Mouse (Mus musculus): ENCODE data around the gene Tmem204. TPM values are rescaled to one million over a fixed set of nuclear protein-coding genes. Genes with fewer than 3 reads are reported as not detected.

The Tmem204 gene
- polyA plus RNA-seq, 1 experiment: 0.43 TPM

DNA sequence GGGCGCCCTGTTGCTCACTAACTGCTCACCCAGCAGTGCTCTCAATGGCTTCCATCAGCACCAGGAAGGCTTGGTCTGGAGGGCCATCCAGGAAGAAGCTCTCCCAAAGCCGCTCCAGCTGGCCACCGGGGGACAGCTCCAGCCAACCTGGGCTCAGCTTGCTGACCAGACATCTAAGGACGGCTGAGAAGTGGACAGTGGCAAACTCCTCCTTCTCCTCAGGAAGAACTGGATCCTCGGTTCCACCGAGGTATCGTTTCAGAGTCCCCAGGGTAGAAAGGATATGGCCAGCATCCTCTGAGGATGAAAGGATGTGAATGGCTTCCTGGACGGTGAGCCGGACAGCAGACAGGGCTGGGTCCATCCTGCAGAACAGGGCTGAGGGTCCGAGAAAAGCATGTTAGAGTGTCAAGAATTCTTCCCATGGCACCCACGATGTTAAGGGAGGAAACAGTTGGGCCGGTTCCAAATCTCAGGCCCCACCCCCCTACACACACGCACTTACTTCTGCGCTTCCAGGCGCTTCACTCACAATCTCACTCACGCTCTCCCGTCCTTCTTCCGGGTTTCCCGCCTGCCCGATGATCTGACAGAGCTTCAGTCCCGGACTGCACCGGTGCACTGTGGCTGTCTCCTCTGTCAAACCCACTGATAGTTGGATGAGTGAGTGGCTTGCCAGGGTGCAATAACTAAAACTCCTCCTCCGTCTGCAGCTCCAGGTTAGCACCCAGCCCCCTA, 31.7 kb upstream of the Tmem204 start:
- H3K4me3 ChIP-seq: peak overlapping the region; percentile 61
- peak overlapping the region; percentile 98 for H3K4me2 ChIP-seq (ENCODE audit: low read depth)
- peak overlapping the region; percentile 20 for H3ac ChIP-seq (ENCODE audit: control insufficient read depth, insufficient read length)
- H3K79me2 ChIP-seq (ENCODE audit: control insufficient read depth, insufficient read depth): peaks cover 7% of the 10 kb centered on the region
- H3K36me3 ChIP-seq (ENCODE audit: control insufficient read depth, insufficient read depth): no peaks in the 10 kb centered on the region
- no peak for TF ChIP-seq CEBPB (IDR thresholded peaks at IDR 0.05; ENCODE audit: insufficient read depth, poor library complexity, severe bottlenecking)
- peaks cover 4% of the 10 kb centered on the region for H3K27me3 ChIP-seq (ENCODE audit: control insufficient read depth, insufficient read depth, insufficient read length)

DNA sequence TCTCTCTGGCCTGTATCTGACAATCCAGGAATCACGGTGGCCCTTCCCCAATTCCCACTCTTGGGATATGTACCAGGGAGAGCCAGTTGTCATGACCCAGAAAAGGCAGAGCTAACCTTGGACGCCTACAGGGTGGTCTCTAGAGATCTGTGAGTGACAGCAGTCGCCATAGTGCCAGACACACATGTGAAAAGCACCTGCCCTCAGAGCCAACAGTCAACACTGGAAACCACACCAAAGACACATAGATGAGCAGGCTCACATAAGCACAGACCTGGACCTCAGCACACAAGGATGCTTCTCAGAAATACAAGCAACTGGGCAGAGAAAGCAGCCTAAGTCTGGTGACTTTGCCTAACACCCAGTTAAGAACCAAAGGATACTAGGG, 29.0 kb upstream of the Tmem204 start:
- peaks cover 7% of the 10 kb centered on the region for H3K79me2 ChIP-seq (ENCODE audit: control insufficient read depth, insufficient read depth)
- H3K4me2 ChIP-seq (ENCODE audit: low read depth): no peak overlapping the region
- no peak overlapping the region for H3K4me3 ChIP-seq
- no peaks in the 10 kb centered on the region for H3K36me3 ChIP-seq (ENCODE audit: control insufficient read depth, insufficient read depth)
- no peak for TF ChIP-seq SRF (IDR thresholded peaks at IDR 0.05; ENCODE audit: control insufficient read depth, insufficient read length, low read depth)
- no peak for TF ChIP-seq TCF3 (IDR thresholded peaks at IDR 0.05; ENCODE audit: insufficient read length, low read depth)
- no peak for TF ChIP-seq MYOG (IDR thresholded peaks at IDR 0.05; ENCODE audit: control insufficient read depth in 1 of 3, insufficient read depth in 1 of 3, insufficient read length in 2 of 3, low read depth in 2 of 3)
- TF ChIP-seq POLR2A (IDR thresholded peaks at IDR 0.05; ENCODE audit: insufficient read length, low read depth): no peak
- no peak for TF ChIP-seq TCF12 (IDR thresholded peaks at IDR 0.05; ENCODE audit: insufficient read depth, poor library complexity, severe bottlenecking)
- TF ChIP-seq E2F4 (IDR thresholded peaks at IDR 0.05; ENCODE audit: insufficient read depth): no peak
- TF ChIP-seq MAX (IDR thresholded peaks at IDR 0.05; ENCODE audit: low read depth): no peak
- no peak for TF ChIP-seq USF1 (IDR thresholded peaks at IDR 0.05; ENCODE audit: low read depth)
- no peak for TF ChIP-seq CEBPB (IDR thresholded peaks at IDR 0.05; ENCODE audit: insufficient read depth, poor library complexity, severe bottlenecking)
- no peak for TF ChIP-seq MYOD1 (IDR thresholded peaks at IDR 0.05; ENCODE audit: control insufficient read depth in 1 of 3, insufficient read length in 2 of 3, low read depth in 2 of 3)
- no peak for TF ChIP-seq REST (IDR thresholded peaks at IDR 0.05; ENCODE audit: insufficient read depth, insufficient read length)
- TF ChIP-seq POLR2AphosphoS2 (IDR thresholded peaks at IDR 0.05; ENCODE audit: insufficient read length, low read depth): no peak
- no peak overlapping the region for H3ac ChIP-seq (ENCODE audit: control insufficient read depth, insufficient read length)
- no peaks in the 10 kb centered on the region for H3K27me3 ChIP-seq (ENCODE audit: control insufficient read depth, insufficient read depth, insufficient read length)

DNA sequence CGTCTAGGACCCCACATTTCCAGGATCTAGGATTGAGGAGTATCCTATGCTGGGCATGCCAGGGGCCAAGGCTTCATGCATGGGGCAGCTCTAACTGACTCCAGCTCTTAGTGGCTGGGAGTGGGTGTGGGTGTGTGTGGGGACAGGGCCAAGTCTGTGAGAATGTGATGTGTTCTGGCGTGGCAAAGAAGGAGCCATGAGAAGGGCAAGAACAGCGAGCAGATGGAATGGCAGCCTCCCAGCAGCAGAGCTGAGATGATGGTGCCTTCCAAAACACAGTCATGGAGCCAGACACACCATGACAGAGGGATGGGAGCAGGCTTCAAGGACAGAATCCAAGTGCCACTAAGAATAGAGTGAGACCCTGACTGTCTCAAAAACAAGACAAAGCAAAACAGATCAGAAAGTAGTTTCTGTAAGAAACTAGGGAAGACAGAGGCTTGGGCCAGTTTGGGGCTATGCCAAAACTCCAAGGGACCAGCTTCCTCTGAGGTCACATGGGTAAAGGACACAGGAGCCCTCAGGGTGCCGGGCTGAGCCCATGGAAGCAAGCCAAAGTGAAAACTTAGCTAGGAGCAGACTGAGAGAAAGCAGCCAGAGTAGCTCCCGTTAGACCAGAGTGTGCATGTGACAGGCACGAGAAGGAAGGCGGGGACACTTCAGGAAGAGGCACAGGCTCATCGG, 28.5 kb upstream of the Tmem204 start:
- Histone ChIP-seq H3K27me3 (ENCODE audit: control insufficient read depth, insufficient read depth, insufficient read length) (no peaks in the 10 kb centered on the region), H3K79me2 (ENCODE audit: control insufficient read depth, insufficient read depth) (peaks cover 7% of the 10 kb centered on the region), H3K4me2 (ENCODE audit: low read depth) (peak overlapping the region; percentile 2), H3ac (ENCODE audit: control insufficient read depth, insufficient read length) (no peak overlapping the region), H3K4me3 (no peak overlapping the region), H3K36me3 (ENCODE audit: control insufficient read depth, insufficient read depth) (no peaks in the 10 kb centered on the region)
- TF ChIP-seq POLR2AphosphoS2 (IDR thresholded peaks at IDR 0.05; ENCODE audit: insufficient read length, low read depth) (no peak), MYOG (IDR thresholded peaks at IDR 0.05; ENCODE audit: control insufficient read depth in 1 of 3, insufficient read depth in 1 of 3, insufficient read length in 2 of 3, low read depth in 2 of 3) (no peak), POLR2A (IDR thresholded peaks at IDR 0.05; ENCODE audit: insufficient read length, low read depth) (no peak), MAX (IDR thresholded peaks at IDR 0.05; ENCODE audit: low read depth) (no peak), USF1 (IDR thresholded peaks at IDR 0.05; ENCODE audit: low read depth) (no peak), REST (IDR thresholded peaks at IDR 0.05; ENCODE audit: insufficient read depth, insufficient read length) (no peak), MYOD1 (IDR thresholded peaks at IDR 0.05; ENCODE audit: control insufficient read depth in 1 of 3, insufficient read length in 2 of 3, low read depth in 2 of 3) (no peak), TCF12 (IDR thresholded peaks at IDR 0.05; ENCODE audit: insufficient read depth, poor library complexity, severe bottlenecking) (no peak), CEBPB (IDR thresholded peaks at IDR 0.05; ENCODE audit: insufficient read depth, poor library complexity, severe bottlenecking) (no peak), E2F4 (IDR thresholded peaks at IDR 0.05; ENCODE audit: insufficient read depth) (no peak), SRF (IDR thresholded peaks at IDR 0.05; ENCODE audit: control insufficient read depth, insufficient read length, low read depth) (no peak), TCF3 (IDR thresholded peaks at IDR 0.05; ENCODE audit: insufficient read length, low read depth) (no peak)

DNA sequence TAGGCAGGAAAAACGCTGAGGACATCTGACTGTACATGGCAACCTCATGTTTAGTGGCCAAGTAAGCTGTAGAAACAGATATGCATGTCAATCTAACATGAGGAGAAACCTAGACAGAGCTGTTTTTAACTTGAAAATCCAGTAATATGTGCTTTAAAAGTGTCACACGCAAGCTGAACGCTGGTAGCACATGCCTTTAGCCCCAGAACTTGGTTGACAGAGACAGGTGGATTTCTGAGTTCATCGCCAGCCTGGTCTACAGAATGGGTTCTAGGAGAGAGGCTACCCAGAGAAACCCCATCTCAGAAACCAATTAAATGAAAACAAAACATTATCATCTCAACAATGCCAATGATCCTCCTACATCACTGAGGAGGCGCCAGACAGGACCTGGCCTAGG, 27.8 kb upstream of the Tmem204 start:
- Histone ChIP-seq H3K27me3 (ENCODE audit: control insufficient read depth, insufficient read depth, insufficient read length) (no peaks in the 10 kb centered on the region), H3K79me2 (ENCODE audit: control insufficient read depth, insufficient read depth) (peaks cover 7% of the 10 kb centered on the region), H3K4me3 (no peak overlapping the region), H3ac (ENCODE audit: control insufficient read depth, insufficient read length) (no peak overlapping the region), H3K4me2 (ENCODE audit: low read depth) (no peak overlapping the region), H3K36me3 (ENCODE audit: control insufficient read depth, insufficient read depth) (no peaks in the 10 kb centered on the region)
- TF ChIP-seq POLR2A (IDR thresholded peaks at IDR 0.05; ENCODE audit: insufficient read length, low read depth) (no peak), MYOD1 (IDR thresholded peaks at IDR 0.05; ENCODE audit: control insufficient read depth in 1 of 3, insufficient read length in 2 of 3, low read depth in 2 of 3) (peak in 2 of 3 experiments; percentile 59 to 66)

DNA sequence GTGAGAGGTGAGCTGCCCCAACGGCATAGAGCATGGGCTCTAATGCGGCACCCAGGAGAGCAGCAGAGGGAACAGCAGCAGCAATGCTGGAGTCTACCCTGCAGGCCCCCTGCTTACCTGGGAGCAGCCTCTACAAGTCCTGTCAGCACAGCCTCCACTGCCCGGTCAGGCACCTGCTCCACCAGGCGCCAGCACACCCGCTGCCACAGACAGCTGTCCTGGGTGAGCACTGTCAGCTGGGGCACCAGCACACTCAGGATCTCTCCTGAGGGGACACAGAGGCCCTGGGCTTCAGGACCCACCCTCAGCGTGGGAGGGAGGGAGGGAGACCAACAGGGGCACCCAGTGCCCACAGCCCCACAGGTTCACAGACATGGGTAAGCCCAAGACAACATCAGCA, 27.2 kb upstream of the Tmem204 start:
- TF ChIP-seq POLR2AphosphoS2 (IDR thresholded peaks at IDR 0.05; ENCODE audit: insufficient read length, low read depth) (no peak), TCF3 (IDR thresholded peaks at IDR 0.05; ENCODE audit: insufficient read length, low read depth) (peak; percentile 31), SRF (IDR thresholded peaks at IDR 0.05; ENCODE audit: control insufficient read depth, insufficient read length, low read depth) (no peak), REST (IDR thresholded peaks at IDR 0.05; ENCODE audit: insufficient read depth, insufficient read length) (no peak), E2F4 (IDR thresholded peaks at IDR 0.05; ENCODE audit: insufficient read depth) (no peak), CEBPB (IDR thresholded peaks at IDR 0.05; ENCODE audit: insufficient read depth, poor library complexity, severe bottlenecking) (no peak), TCF12 (IDR thresholded peaks at IDR 0.05; ENCODE audit: insufficient read depth, poor library complexity, severe bottlenecking) (no peak), MYOG (IDR thresholded peaks at IDR 0.05; ENCODE audit: control insufficient read depth in 1 of 3, insufficient read depth in 1 of 3, insufficient read length in 2 of 3, low read depth in 2 of 3) (peak in 2 of 3 experiments; percentile 86 to 88), USF1 (IDR thresholded peaks at IDR 0.05; ENCODE audit: low read depth) (no peak), MAX (IDR thresholded peaks at IDR 0.05; ENCODE audit: low read depth) (no peak), MYOD1 (IDR thresholded peaks at IDR 0.05; ENCODE audit: control insufficient read depth in 1 of 3, insufficient read length in 2 of 3, low read depth in 2 of 3) (peak in 2 of 3 experiments; percentile 77 to 81), POLR2A (IDR thresholded peaks at IDR 0.05; ENCODE audit: insufficient read length, low read depth) (no peak)
- H3K79me2 ChIP-seq (ENCODE audit: control insufficient read depth, insufficient read depth): peaks cover 7% of the 10 kb centered on the region
- H3K27me3 ChIP-seq (ENCODE audit: control insufficient read depth, insufficient read depth, insufficient read length): no peaks in the 10 kb centered on the region
- H3ac ChIP-seq (ENCODE audit: control insufficient read depth, insufficient read length): no peak overlapping the region
- H3K36me3 ChIP-seq (ENCODE audit: control insufficient read depth, insufficient read depth): no peaks in the 10 kb centered on the region
- H3K4me2 ChIP-seq (ENCODE audit: low read depth): no peak overlapping the region
- no peak overlapping the region for H3K4me3 ChIP-seq

All from myocyte (in vitro differentiated cells).